Mouse (Mus musculus) brain, embryonic 14.5 days (tissue): ENCODE data around the gene Hoxc10.

ENCODE experiments used
- CTCF ChIP-seq: fragments of 200-500 bp; IDR thresholded peaks from 2 replicates; pipeline ENCODE4 v1.5.1; 2012; ENCODE audit warnings: inconsistent platforms, mild to moderate bottlenecking, moderate library complexity, borderline replicate concordance; ENCODE audit not compliant: insufficient read depth, insufficient read length; ENCODE audit errors: extremely low read depth
- POLR2A ChIP-seq: fragments of 200-500 bp; IDR thresholded peaks from 2 replicates; pipeline ENCODE4 v1.6.1; 2012; ENCODE audit warnings: mild to moderate bottlenecking, inconsistent platforms, borderline replicate concordance; ENCODE audit not compliant: poor library complexity, insufficient read depth, insufficient read length, severe bottlenecking; ENCODE audit errors: extremely low read depth

- TF ChIP-seq CTCF (no peak), POLR2A (no peak)
Observed at GRCm38 (mm10) chr15:102934438-102934837, 32.2 kb upstream of the Hoxc10 start.
